Mouse (Mus musculus): ENCODE results near the gene Slc25a24.

- TF ChIP-seq POLR2A (IDR thresholded peaks at IDR 0.05; ENCODE audit: low read depth, low read length) (no peak), CTCF (IDR thresholded peaks at IDR 0.05; ENCODE audit: extremely low read depth, insufficient read depth, insufficient read length, insufficient replicate concordance) (no peak)
Observed at GRCm38 (mm10) chr3:109169121-109169520, 46.2 kb downstream of the Slc25a24 start.

Measured in spleen, adult 2 months (tissue).